Mouse (Mus musculus) frontal cortex, adult 2 months (tissue): ENCODE data around the gene Cct5. TPM values are rescaled to one million over a fixed set of nuclear protein-coding genes. Genes with fewer than 3 reads are reported as not detected.

Source experiments
- DNase-seq, 2 experiments: peaks; one replicate each; pipeline ENCODE4 v3.0.0; 2022; ENCODE audit warnings: low spot score in 1 of 2; ENCODE audit errors: extremely low spot score in 1 of 2
- polyA plus RNA-seq: library from polyadenylated mRNA; depleted of rRNA; stranded (reverse); fragments of >200 nt; gene quantifications from 2 replicates; pipeline ENCODE4 v1.2.3, GENCODE M21; 2012; rRNA removed

Cct5 gene
- 166 and 190 TPM in 2 replicates for polyA plus RNA-seq

DNA sequence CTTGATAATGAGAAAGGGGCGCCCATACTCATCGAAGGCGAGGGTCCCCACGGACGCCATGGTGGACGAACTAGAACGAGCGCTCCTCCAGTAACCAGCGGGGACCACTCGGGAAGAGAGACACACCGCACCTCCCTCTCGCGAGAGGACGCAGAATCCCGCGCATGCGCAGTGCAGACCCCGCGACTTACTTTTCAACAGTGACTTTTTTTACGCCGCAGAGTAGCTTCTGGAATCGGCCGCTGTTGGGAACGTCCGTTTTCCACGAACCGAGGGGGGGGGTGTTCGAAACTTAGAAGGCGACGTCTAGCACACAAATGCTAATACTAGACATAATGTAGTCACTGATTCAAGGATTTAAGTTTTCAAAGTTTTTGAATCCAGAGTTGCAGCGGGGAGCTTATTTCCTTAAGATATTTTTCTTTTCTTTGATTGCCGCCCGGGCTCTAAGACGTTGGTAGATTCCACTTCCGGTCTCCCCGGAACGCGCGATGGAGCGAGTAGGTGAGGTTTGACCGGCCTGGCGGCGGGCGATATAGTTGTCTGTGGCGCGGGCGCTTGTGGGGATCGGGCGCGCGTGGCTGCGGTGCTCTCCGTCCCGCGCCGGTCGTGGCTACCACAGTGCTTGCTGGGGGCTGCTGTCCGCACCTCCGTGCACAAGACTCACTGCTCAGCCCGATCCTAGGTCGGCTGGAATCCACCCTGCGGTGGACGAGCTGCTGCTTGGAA lies at the start of gene Cct5, which contains the start of gene Fam173b:
Cct5 (minus strand) TSS at position 159 of the 729 bp plus-strand sequence.
Fam173b (plus strand) TSS at position 207 of the 729 bp plus-strand sequence.
- peak; percentile 94 to 98 for DNase-seq

DNA sequence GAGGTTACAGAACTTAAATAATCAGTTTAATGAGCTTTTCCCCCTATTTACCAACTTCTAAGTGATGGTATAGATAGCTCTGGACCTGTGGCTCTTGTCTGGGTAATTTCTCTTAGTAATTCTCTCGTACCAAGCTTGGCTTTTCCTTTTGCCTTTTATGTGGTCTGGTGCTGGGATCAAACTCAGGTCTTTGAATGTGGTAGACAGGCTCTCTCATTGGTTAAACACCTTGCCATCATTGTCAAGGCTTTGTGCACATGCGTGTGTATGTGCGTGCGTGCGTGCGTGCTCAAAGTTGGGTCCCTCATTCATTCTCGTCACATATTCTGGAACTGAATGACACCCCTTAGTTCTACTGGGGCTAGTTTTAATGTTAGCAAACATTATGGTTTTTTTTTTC lies 49.2 kb upstream of the Cct5 start:
- DNase-seq: no peak

DNA sequence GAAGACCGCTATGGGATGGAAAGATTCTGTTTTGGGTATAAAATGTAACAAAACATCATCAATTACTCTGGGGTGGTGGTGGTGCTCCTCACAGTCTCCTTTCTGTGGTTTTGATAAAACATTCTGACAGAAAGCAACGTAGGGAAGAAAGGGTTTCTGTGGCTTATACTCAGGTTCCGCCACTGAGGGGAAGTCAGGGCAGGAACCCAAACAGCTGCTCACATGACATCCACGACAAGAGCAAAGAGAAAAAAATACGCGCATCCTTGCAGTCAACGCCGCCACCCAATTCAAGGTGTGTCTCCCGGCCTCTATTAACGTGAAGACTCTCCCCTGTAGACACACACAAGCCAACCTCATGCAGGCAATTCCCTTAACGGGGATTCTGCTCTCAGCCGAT lies 48.1 kb upstream of the Cct5 start:
- DNase-seq: no peak

DNA sequence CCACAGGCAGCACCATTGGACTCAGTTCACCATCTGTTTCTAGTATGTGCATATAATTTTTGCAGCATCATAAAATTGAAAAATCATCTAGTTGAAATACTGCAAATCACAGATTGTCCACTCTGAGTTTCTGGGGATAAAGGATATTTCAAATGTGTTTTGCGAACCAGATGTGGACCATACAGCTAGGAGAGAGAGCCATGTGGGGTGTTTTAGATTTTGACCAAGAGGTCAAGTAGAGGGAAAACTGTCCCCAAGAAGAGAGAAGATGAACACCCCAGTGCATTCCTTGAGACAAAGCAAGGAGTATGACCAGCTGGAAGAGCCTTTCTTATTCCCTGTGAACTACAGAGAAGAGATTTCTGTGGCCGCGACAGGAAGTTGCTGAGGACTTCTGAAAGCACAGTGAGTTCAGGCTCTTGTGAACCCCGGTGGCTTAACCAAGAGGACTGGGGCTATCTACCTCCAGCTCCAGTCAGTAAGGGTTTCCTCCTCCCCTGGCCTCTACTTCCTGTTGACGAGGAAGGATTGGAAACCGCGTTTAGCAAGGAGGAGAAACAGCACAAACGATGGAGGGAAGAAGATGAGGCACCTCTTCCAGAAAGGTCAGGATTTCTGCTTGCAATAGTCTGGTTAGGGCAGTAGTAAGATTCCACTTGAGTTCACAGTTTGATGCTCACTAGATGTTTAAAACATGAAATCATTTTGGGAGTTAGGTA lies 46.4 kb upstream of the Cct5 start:
- no peak for DNase-seq

DNA sequence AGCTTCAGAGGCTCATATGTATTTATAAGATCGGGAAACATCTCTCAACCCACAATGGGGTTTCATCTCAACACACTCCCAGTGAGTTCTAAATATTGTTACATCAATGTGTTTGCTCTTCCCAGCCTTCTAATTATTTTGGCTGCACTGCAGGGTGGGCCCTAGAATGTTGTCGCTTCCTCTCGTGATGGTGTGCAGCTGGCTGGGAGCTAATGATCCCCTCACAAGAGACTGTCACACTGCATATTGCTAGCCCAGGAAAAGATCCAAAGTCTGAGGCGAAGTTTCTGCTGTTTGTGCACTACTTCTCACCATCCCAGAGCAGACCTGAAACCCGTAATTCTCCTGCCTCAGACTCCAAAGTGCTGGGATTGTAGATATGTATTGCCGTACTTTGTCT lies 45.6 kb upstream of the Cct5 start:
- no peak for DNase-seq

DNA sequence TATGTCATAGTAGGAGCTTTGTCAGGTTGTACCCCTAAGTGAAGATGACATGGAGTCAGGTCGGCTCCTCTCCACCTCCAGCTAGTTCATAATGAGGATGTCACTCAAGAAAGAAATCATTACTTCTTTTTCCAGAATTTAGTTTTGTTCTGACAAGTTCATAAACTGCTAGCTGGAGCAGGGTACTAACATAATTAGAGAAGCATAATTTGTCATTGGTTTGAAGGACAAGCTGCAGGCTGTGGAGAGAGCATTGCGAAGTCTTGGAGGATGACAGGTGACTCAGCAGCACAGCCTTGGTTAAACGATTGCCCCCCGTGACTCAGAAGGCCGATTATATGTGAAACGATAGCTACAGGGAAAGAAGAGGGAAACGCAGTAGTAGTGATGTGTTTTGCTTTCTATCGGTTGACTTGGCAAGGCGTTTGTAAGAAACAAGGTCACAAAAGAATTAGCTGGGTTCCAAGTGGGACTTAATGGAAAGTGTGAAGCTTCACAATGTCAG lies 34.5 kb upstream of the Cct5 start:
- DNase-seq: no peak

DNA sequence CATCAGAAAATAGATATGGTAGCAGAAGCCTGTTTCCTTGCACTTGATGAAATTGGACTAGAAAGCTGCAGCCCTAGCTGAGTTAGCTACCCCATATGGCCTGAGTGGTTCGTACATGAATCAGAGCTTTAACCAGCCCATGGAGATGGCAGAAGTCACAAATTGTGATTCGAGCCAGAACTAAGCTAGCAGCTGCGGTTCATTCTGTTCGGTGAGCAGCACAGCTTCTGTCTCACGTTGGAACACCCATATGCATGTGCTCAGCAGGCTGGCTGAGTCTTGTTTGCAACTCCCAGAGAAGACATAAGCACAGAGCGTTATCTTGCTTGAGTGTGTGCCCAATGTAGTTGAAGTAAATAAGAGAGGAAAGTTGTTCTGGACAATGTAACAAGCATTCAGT lies 33.0 kb upstream of the Cct5 start:
- peak; percentile 46 to 56 for DNase-seq

DNA sequence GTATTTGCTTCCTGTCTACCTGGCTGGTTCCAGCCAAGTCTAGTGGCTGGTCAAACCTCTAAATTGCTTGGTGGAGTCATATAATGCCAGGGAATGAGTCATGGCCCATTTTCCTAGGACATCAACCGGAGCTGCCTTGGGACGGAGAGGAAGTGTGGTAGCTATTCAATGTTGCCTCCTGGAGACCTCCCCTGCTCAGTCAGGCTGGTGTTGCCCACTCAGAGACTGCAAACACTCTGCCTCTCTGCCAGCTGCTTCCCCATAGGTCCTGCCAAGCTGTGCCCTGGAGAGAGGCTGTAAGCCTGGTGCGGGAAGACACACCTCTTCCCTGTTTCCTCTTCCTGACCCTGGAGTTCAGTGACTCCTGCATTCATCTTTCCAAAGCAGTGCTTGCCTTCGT lies 30.9 kb upstream of the Cct5 start:
- no peak for DNase-seq

DNA sequence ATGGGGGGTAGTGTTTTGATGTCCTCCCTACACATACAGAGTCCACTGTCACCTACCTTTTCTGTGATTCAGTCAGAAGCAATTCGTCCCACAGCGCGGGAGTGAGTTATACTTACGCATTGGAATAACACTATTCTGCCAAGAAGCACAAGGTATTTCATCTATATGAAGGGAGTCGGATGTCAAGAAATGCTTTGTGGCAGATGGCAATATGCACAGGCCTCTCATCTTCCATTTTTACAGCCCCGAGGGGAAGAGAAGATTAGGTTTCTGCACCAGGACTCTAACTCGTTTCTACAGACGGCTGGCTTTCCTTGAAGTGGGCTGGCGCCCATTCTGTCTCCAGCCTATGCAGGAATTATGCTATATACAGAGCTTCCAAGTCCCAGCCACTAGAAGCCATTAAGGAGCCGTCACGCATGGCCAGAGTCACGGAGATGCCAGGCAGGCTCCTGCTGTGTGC lies 29.8 kb upstream of the Cct5 start:
- DNase-seq: no peak

DNA sequence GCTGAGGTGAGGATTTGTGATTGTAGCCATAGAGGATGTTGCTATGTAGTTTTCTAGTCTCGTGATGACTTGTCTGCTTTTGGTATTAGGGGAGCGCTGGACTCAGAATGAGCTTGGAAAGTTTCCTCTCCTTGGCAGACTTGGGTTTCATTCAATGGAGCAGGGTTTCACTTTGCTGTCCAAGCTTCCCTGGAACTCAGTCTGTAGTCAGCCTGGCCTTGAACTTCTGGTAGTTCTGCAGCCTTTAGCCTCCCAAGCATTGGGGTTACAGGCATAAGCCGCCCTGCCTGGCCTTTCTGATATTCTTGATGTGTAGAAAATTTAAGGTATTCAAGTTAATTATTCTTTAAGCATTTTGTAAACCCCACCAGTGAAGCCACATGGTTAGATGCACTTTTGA lies 28.0 kb upstream of the Cct5 start:
- no peak for DNase-seq

DNA sequence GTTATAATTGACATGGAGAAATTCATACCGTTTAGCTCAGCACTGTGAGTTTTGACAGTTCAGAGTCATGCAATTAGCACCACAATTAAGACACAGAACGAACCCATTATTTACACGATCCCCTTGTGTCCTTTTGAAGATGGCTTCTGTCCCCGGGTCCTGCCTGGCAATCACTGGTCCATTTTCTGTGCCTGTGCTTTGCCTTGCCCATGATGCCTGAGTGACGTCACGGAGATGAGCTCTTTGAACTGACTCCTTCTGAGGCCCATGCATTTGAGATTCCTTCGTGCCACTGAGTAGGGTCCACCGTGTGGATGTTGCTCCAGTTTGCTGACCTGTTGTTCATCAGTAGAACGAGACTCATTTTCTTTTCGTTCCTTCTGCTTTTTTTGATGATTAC lies 26.6 kb upstream of the Cct5 start:
- DNase-seq: no peak

DNA sequence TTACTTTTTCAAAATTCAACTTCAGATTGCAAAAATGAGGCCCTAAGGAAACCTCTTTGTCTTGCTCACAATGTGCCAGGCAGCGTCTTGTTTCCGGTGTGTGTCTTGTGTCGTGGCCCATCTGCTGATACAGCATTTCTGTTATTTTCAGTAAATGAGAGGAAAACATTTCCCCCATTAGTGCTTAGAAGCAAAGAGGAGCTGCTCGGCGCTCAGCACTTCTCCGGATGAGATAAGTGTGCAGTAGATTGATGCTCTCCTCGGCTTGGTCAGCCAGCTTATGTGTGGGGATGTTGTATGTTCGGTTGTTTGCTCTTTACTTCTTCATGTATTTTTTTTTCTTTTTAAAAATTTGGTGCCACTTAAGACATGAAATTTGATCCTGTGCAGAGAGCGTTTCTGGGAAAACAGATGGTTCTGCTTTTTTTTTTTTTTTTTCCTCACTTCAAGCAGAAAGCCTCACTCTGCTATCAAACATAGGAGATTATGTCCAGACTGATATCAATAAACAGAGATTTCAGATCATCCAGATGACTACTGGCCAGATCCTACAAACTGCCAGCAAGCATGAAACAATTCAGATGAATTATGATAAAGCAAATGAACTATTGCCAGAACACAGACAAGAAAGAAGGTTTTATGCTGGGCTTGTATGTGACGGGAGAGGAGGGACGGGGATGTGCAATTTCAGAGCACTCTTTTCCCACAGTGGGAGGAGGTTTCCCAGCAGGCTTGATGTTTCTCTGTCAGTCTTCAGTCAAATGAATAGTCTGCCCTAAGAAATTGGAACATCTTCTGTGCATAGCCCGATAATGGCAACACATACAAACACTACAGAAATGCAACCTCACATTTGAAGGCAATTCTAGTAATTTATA lies 25.9 kb upstream of the Cct5 start:
- DNase-seq: no peak

DNA sequence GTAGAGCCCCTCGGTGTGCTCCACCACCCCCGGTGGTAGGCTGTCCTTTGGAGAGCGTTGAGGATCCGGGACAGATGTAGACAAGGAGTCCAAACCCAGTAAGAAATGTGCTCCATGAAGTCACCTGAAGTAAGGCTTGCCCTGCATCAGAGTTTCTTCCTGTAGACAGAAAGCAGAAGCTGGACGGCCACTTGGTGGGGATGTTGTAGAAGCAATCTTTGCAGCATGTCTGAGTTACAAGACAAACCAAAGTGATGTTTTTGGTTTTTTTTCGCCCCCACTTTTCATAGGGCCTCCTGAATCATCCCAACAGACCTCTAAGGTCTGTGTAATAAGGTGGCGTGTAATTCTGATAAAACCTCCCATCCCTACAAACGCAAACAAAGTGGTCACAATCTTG lies 17.9 kb upstream of the Cct5 start:
- no peak for DNase-seq

DNA sequence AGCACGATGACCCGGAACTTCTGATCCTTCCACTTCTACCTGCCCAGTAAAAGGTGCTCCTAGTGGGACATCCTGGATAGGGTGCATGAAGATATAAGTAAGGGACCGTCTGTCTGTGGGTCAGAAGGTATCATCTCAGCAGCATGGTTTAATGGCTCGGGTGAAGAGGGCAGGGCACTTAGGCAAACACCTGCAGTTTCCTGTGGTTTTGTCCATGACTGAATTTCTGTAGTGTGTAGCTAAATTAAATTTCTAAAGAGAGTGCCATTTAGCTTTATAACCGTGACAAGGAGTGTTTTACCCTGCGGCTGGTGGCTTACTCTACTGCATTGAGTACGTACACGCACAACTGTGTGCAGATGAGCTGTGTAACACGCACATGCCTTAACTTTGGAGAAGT lies 15.7 kb upstream of the Cct5 start:
- no peak for DNase-seq

DNA sequence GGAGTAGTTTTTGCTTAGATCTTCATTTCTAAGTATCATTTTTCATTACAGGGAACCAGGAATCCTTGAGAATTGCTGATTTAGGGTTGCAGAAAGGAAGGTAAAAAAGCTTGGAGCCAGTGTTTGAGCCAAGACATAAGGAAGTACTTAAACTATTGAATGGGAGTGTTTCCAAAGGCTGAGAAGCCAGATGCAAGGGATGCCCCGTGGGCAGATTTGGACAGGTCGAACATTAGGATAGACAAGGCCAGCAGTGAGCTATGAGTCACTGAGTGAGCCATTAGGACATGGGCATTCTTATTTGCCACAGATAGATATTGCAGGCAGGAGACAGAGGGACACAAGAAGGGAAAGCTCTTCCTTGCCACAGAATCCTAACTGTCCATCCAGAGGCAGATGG lies 13.1 kb upstream of the Cct5 start:
- no peak for DNase-seq

DNA sequence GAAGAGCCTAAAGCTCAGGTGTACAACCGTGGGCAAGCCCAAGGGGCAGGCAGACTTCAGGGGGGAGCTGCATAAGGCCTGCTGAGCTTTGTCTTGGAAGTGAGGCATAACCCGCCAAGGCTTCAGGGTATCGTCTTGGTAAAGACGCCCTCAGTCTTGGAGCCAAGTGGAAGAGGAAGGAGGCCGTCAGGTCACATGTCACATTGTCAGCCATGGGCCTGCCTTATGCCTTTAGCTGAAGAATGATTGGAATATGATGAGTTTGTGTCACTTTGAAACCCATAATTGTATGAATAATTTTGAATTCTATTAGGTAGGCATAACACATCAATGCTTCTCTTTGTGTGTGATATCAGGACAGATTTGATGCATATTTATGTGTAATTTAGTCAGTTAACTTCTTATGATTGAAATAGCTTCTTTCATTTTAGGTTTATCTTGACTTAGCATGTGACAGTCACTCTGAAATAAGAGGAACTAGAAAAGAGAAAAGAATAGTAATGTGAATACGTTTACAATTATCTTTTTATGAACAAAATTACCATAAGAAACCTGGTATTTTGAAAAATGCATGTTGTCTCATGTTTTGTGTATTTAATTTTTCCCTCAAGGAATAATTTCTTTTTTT lies 12.3 kb upstream of the Cct5 start:
- no peak for DNase-seq

DNA sequence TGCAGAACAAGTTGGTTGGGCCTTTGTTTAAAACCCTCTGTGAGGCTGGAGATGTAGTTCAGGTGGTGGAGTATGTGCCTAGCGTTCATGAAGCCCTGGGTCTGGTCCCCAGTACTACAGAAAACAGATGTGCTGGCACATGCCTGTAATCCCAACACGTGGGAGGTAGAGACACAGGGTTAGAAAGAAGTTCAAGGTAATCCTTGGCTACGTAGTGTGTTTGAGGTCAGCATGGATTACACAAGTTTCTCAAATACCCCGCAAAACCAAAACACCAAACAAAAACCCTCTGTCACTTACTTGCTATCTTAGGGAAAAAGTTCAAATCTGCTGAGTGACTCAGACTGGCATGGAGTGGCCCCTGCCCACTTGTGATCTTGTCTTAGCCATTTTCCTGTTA lies 10.4 kb upstream of the Cct5 start:
- no peak for DNase-seq

DNA sequence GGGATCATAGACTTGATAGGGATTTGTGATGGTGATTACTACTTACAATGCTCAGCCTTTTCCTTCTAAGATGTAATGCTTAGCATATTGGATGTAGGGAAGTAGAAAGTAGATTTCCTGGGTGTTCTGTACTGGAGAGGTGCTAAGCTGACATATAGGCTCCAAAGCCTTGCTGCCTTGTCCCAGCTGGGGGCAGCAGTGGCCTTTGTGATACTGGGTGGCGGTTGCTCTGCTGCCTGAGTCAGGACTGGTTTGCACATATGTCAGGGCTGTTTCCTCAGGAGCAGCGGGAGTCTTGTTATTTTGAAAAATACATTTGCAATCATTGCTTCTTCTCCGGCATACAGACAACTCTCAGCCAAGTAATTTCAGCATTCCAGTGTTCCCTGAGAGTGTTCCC lies 9.4 kb upstream of the Cct5 start:
- DNase-seq: peak in 1 of 2 experiments; percentile 52

DNA sequence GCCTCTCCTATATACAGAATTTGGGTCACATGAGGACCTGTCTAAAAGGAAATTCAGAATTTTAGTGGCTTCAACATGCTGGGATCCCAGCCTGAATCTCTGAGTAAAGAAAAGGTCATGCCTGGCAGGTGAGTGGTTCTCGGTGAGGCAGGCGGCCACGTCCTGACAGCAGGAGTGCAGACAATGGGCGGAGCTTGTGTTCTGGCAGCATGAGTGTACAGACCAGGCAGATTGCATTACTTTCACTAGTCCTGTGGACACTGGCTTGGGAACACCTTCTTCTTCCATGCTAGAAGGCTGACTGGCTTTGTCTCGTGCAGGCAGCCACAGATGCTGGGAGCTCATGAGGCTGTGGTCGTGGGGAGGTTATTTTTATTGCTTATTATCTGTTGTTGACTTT lies 5.2 kb upstream of the Cct5 start:
- DNase-seq: no peak

DNA sequence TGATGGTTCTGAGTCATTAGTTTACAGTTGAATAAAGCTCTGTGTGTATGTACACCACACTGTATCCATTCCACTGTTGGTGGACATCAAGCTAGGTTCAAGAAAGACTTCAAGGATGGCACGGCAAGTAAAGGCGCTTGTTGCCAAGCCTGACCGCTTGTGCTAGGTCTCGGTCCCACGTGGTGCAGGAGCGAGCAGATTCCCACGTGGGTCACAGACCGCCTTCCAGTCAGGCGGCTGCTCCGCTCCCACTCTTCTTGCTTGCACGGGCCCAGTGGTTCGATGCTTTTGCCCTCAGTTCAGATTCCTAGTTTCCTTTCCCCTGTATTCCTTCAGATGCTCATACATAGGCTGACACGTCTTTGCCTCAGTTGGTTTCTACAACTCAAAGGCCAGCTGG lies 1.5 kb upstream of the Cct5 start:
- DNase-seq: no peak
